In genomic region chr4:105175255-105176035, GRCm38 (mm10) we compare ENCODE assay signal across 8 mouse cellular contexts. TPM values are rescaled to one million over a fixed set of nuclear protein-coding genes. Genes with fewer than 3 reads are reported as not detected.
DNase-seq lines count a peak whose midpoint lies in the region; ATAC-seq and TF ChIP-seq lines count a peak whose summit lies in the region.

No protein-coding gene starts in this region.

- H3K9ac ChIP-seq in limb, embryonic 14.5 days (ENCODE audit: low read depth, low read length, severe bottlenecking) = no peak overlapping the region

- intact Hi-C loops in heart, postnatal 25 days (cut with DNase I) = no loop called here

- peak; percentile 45 for DNase-seq in cerebellum, adult 11-12 months
- DNase-seq in embryonic facial prominence, embryonic 10.5 days (ENCODE audit: low spot score) = peak; percentile 37
- DNase-seq in heart, postnatal 25 days (ENCODE audit: low spot score) = peak; percentile 31
- DNase-seq in limb, embryonic 14.5 days (ENCODE audit: low spot score) = peak; percentile 46
- no peak for DNase-seq in ovary, adult 18-20 months (ENCODE audit: low spot score)
- DNase-seq in embryo, embryonic 10.5 days (ENCODE audit: low spot score) = no peak
- no peak for DNase-seq in c-Kit-positive CD71-positive TER-119-positive erythroid progenitor cells, embryonic 14.5 days (ENCODE audit: low spot score)

- no peaks in the 10 kb centered on the region for H3K9me3 ChIP-seq in embryonic facial prominence, embryonic 10.5 days
- H3K9me3 ChIP-seq in limb, embryonic 14.5 days (ENCODE audit: control insufficient read depth, low read length) = no peaks in the 10 kb centered on the region

- H3K27me3 ChIP-seq in embryonic facial prominence, embryonic 10.5 days (replicated peaks; ENCODE audit: low read depth, poor library complexity, severe bottlenecking) = no peaks in the 10 kb centered on the region
- H3K27me3 ChIP-seq in limb, embryonic 14.5 days (ENCODE audit: control insufficient read depth, insufficient read depth, low read length) = no peaks in the 10 kb centered on the region

- no peak overlapping the region for H3K4me2 ChIP-seq in limb, embryonic 14.5 days (replicated peaks; ENCODE audit: low read depth, low read length, severe bottlenecking)

- 47% methylated on average over 16 of the region's 16 CpGs for WGBS in embryonic facial prominence, embryonic 10.5 days
- 49% methylated on average over 16 of the region's 16 CpGs for WGBS in limb, embryonic 14.5 days

- H3K36me3 ChIP-seq in embryonic facial prominence, embryonic 10.5 days (replicated peaks) = peaks cover 77% of the 10 kb centered on the region
- peaks cover 36% of the 10 kb centered on the region for H3K36me3 ChIP-seq in limb, embryonic 14.5 days (ENCODE audit: control insufficient read depth, insufficient read depth, low read length)

- peak; percentile 75 for ATAC-seq in limb, embryonic 14.5 days (ENCODE audit: low FRiP score, low read depth)
- ATAC-seq in erythroid progenitor cell, adult 5-6 weeks (replicated peaks; ENCODE audit: low FRiP score, poor library complexity, severe bottlenecking) = no peak

- H3K4me1 ChIP-seq in embryonic facial prominence, embryonic 10.5 days = peaks cover 57% of the 10 kb centered on the region
- H3K4me1 ChIP-seq in limb, embryonic 14.5 days (ENCODE audit: control insufficient read depth, insufficient read depth, low read length) = peaks cover 48% of the 10 kb centered on the region

- peak overlapping the region; percentile 57 for H3K27ac ChIP-seq in embryonic facial prominence, embryonic 10.5 days (replicated peaks)
- H3K27ac ChIP-seq in limb, embryonic 14.5 days (replicated peaks; ENCODE audit: low read depth, low read length) = peak overlapping the region; percentile 28

- H3K4me3 ChIP-seq in embryonic facial prominence, embryonic 10.5 days = no peak overlapping the region
- H3K4me3 ChIP-seq in limb, embryonic 14.5 days (replicated peaks; ENCODE audit: low read length) = no peak overlapping the region

- no peak for TF ChIP-seq POLR2A in limb, embryonic 14.5 days (IDR thresholded peaks at IDR 0.05; ENCODE audit: borderline replicate concordance, extremely low read depth, insufficient read depth, insufficient read length)

RNA-seq across cellular contexts. Expression of gene Plpp3, which starts 18.3 kb away (rescaled TPM):
- polyA plus RNA-seq in embryonic facial prominence, embryonic 10.5 days (2016; fragmentation: Nextera tagmentation; extraction: Ambion mirVana) = 67.6 and 77.1 TPM in 2 replicates
- 10 to 100 TPM; 71.9 to 74.8 TPM for total RNA-seq in heart, postnatal 25 days (2021)
- 112 and 124 TPM in 2 replicates for polyA plus RNA-seq in limb, embryonic 14.5 days (2012; rRNA removed)
- 117 and 130 TPM in 2 replicates for polyA plus RNA-seq in limb, embryonic 14.5 days (2014; fragmentation: Nextera tagmentation; extraction: Ambion mirVana)
- 0.84 and 3.2 TPM in 2 replicates for total RNA-seq in erythroid progenitor cell, adult 5-6 weeks (2015; ENCODE audit: low replicate concordance)
- total RNA-seq in erythroid progenitor cell, adult 5-6 weeks (2017; ENCODE audit: low replicate concordance) = 0.08 and 0.64 TPM in 2 replicates

Comparison
In these comparisons a context has a peak if more than half of its experiments do, and no peak if none do; other contexts are left out.
1. DNase-seq: peak in cerebellum, adult 11-12 months (single experiment), embryonic facial prominence, embryonic 10.5 days (single experiment), heart, postnatal 25 days (single experiment) and limb, embryonic 14.5 days (single experiment); none in ovary, adult 18-20 months (single experiment), embryo, embryonic 10.5 days (single experiment) and c-Kit-positive CD71-positive TER-119-positive erythroid progenitor cells, embryonic 14.5 days (single experiment).
2. RNA of gene Plpp3, which starts 18.3 kb away (total RNA-seq): 71.9 to 74.8 TPM in heart, postnatal 25 days; 0.08 to 3.2 TPM in erythroid progenitor cell, adult 5-6 weeks; every median in the first group is over 10 times any median in the second.